Mouse (Mus musculus) layer of hippocampus, adult 9-10 months (tissue): ENCODE data around the gene Gng5.

Source experiments
- DNase-seq: peaks from one replicate; pipeline ENCODE4 v3.0.0; 2022; ENCODE audit warnings: low spot score

Gng5 gene

DNA sequence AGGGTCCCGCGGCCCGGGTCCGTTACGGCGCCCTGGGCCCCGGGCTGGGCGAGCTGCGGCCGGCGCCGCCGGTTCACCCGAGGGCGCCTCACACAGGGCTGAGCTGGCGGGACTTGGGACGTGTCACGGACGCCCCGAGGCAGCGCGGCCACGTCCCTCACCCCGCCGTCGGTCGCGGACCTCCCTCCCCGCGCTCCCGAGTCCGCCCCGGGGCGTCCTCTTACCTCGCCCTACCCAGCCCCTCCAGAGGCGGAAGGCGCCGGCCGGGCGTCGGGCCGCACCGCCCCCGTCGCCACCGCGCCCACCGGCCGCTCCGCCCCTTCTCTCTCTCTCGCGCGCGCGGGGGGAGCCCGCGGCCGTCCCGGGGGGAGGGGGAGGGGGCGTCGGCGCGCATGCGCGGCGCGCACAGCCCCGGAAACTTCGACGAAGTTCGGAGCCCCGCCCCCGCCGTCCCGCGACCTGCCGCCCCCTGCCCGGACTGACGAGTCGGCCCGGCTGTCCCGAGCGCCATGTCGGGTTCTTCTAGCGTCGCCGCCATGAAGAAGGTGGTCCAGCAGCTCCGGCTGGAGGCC, at the start of gene Gng5, which contains the start of gene Spata1:
TSS of gene Gng5 (plus strand) at position 377 of the 572 bp plus-strand sequence.
TSS of gene Spata1 (minus strand) at position 323 of the 572 bp plus-strand sequence.
- no peak for DNase-seq

DNA sequence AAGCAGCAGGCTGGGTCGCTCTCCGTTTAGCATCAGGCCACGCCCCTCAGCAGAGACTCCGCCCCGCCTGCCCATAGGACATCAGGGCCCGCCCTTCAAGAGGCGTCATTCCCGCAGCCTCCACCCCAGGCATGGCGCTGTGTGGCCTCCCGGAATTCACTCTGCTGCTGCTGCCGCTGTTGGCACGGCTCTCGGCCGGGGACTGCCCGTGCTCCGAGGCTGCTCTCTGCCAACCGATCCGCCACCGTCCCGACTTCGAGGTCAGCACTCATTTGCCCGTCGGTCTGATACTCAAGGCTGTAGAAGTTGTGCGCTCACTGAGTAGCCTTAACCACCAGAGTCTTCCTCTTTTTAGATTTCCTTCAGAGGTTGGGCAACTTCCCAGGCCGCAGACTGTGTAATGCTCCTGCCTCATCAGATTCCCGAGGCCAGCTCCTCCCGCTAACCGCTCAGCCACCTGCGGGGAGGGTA, 49.2 kb upstream of the Gng5 start:
- DNase-seq, result peak; percentile 89

DNA sequence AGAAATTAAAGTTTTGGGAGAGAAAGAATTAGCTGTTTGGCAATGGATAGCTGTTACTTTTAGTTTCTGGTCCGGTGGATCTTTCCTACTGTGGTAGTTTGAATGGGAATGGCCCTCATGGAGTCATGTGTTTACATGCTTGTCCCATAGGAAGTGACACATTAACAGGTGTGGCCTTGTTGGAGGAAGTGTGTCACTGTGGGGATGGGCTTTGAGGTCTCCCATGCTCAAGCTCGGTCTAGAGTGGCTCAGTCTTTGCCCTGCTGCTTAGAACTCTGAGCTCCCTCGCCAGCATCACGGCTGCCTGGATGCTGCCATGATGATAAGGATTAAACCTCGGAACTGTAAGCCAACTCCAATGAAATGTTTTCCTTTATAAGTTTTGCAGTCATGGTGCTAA, 48.2 kb upstream of the Gng5 start:
- no peak for DNase-seq

DNA sequence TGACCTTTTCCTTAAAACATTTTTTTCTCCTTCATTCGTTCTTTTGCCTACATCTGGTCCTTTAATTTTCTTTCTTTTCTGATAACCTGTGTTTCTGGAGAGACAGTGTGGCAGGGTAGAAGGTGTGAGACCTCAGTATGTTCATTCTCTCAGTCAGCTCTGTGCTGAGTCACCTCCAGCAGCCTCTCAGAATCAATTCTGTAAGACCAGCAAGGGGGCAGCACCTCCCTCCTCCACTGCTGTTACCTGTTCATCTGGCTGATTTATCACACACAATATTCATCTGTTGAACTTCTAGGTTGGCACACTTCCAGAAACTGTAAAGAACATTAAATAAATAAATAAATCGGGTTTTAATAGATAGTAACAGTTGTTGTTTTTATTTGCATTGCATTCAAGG, 36.7 kb upstream of the Gng5 start:
- DNase-seq, result no peak

DNA sequence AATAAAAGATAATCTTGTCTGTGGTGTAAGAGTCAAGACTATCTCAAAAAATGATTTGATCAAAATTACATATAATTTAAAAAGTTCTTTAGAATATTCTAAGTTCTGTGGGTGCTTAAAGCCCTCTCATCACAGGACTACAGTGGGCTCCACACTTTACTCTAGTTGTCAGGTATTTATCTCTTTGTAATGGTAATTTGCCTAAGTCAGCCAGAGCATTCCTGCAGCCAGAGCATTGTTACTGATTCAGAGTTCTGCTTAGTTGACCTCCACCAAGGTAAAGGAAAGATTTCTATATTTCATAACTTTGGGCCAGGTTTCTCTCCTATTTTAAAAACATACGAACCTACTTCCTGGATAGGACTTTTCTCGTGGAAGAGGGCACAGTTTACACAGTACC, 30.4 kb upstream of the Gng5 start:
- no peak for DNase-seq

DNA sequence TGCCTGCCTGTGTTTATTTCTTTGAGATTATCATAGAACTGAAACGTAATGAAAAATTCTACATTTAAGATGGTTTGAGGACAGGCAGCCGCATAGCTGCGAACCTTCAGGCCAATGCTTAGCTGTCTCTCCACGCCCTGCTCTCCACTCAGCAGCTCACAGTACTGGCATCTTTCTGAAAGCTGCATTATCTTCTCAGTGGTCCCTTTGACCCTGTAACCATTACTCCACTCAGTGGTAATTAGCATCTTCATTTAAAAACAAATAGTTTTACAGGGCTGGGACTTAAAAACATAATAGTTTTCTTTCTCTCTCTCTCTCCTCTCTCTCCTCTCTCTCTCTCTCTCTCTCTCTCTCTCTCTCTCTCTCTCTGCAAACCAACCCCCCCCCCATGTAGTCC, 26.9 kb upstream of the Gng5 start:
- no peak for DNase-seq

DNA sequence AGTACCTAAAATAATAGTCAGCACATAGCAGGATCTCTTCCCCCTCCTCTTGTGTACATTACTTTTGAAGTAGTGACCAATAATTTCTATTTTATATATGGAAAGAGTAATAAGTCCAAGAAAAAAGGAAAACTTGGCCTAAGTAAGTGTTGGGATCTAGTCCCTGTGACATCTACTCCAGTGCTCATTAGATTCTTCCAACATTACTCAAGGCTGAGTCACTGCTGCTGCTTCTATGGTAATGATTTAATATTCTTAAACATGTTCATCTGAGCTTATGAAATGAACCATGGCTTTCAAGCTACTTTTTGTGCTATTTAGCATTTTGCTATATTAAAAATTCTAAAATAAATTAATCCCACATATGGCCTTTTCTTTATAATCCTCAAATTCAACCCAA, 25.9 kb upstream of the Gng5 start:
- no peak for DNase-seq

DNA sequence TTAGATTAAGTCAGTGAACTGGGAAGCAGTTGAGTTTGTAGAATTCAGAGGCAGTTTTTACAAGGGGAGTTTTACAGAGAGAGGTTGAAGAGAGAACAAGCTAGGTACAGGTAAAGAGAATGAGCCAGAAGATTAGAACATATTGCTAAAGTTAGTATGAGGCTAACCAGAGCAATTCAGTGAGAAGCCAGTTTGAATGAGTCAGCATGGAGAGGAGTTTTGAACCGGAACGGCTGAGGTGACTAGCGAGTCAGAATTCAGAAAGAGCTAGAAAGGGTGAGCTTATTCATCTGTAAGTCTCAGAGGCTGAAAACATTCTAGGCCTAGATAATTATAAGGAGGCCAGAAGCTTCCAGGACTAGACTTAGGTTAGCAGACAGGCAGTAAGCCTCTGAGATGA, 25.2 kb upstream of the Gng5 start:
- DNase-seq, result no peak

DNA sequence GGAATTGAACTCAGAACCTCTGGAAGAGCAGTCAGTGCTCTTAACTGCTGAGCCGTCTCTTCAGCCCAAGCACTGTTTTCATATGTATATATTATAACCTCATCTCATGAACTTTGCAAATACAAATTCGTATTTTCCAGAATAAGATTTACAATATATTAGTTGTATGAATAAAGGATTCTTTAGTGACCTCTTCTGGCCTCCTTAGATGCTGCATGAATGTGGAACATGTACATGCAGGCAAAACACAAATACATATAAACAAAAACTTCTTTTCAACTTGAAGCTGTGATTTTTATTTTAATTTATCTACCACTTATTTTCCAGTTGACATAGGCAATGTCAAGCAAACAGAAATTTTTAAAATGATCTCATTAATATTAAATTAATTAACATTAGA, 17.6 kb upstream of the Gng5 start:
- no peak for DNase-seq

DNA sequence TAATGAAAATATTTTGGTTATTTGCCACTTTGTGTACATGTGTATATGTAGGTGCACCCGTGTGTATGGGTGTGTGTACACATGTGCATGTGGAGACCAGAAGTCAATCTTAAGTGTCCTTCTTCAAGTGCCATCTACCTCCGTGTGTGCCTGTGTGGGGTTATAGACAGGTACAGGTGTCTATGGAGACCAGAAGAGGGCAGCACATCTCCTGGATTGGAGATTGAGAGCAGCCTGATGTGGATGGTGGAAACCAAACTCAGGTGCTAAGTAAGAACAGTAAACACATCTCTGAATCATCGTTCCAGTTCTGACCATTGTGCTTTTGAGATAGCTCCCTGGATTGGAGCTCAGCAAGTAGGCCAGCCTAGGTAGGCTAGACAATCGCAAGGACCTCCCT, 13.1 kb upstream of the Gng5 start:
- DNase-seq, result no peak

DNA sequence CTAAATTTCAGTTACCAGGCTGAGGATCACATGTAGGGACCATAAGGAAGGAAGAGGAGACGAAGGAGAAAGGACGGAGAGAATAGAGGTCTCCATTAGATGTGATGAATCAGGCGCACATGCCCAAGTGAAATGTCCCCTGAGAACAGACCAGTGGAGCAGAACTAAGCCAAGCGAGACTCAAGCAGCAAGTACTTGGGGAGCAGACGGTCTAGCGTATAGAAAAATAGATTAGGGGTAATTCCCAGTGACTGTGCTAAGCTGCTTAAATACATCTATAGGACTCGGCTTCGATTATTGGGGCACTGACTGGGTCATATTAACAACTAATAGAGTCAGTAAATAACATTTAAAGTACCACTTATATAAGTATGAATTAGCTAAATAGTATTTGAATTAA, 4.7 kb upstream of the Gng5 start:
- DNase-seq, result no peak

DNA sequence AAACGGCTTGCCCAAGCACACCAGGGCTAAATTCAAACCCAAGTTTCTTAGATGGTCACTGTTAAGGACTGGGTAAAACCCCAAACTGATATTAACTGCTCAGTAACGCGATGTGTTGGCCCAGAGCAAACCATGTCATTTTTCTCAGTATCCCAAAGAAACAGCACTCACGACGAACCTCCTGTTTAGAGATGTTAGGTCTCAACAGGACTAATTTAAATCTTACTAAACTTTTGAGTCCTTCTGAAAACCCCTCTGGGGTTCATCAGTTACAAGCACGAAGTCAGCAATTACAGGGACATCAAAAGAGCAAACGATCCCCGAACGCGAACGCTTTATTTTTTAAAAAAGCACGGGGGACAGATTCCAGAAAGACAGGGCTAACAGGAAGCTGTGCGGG, 618 bp upstream of the Gng5 start:
- DNase-seq, result no peak

DNA sequence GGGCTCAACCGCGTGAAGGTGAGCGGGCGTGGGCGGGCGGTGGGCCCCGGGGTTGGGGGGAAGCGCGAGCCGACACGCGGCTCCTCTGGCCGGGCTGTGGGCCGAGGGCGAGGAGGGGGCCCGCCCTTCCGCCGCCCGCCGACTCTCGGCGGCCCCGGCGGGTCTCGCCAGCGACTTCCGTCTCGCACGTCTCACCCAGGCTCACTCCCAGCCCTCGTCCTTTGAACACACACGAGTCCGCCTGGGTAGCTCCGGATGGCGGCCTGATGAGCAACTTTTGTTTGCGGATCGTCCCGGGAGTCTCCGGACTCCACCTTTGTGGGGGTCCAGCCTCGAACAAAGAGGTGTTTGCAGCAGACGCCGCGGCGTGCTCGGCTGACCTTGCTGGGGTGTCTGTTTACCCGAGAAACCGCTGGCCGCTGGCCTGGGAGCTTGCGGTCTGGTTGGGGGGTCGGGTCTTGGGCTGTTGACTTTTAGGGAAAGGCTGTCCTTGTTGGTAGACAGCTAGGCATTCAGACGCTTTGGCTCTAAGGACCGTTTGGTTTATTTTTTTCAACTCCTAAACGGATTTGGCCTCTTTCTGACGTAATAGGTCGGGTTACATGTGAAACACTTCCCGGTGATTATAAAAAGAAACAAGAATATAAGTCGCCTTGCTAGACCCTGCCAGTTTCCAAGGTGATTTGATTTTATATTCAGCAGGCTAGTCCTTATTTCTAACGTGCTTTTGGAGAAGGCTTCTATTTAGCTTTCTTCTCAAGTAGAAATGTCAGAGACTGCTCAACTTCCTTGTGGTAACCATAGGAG, 599 bp downstream of the Gng5 start:
- no peak for DNase-seq

DNA sequence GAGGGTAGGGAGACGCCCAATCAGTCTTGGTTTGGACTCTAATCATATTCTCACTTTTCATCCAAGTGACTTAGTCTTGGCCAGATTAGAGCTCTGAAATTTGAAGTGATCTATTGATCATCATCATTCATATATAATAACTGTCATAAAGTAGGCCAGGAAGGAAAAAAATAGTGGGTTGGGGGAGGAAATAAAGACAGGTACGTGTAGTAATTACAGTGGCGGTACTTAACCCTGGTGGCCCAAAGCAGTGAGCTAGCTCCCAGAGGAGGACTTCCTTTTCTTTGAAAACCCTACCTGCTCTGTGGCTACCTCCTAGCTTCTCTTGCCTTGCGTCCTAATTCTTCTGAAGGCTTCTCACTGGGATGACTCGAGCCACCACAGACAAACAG, 1.2 kb downstream of the Gng5 start:
- no peak for DNase-seq

DNA sequence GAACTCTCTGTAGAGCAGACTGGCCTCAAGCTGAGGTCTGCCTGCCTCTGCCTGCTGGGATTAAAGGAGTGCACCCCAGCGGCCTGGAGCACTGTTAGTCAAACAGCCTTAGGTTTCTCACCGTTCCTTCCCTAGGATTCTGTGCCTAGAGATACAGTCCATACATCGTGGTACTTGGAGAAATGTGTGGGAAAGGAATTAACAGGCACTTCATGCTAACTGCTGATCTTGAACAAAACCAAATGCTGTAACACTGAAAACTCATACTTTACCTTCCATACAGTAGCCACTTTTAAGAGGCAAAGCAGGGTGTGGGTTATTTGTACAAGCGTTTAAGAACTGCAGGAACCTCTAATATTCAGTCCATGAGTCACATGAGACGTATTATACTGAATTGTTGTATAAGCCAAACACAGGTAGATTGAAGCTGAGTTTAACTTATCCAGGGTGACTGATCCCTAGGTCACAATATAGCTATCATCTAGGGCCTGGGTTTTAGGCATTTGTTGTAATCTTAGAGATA, 2.1 kb downstream of the Gng5 start:
- DNase-seq, result no peak

DNA sequence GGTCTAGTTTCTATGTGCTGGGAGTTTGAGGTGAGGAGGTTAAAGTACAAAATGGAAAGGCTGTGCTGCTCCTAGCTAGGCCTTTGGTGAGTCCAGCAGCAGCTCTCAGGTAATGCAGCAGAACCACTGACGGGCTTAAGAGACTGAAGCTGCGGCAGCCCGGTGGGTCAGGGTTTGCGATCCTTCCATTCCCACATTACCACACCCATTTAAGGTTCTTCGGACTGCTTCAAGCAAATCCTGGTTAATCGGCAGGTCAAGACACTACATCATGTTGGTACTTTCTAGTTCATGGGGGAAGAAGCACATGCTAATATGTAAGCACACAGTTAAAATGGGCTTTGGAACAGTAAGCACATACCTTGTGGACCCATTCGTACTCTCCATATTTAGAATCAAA, 7.1 kb downstream of the Gng5 start:
- DNase-seq, result no peak

DNA sequence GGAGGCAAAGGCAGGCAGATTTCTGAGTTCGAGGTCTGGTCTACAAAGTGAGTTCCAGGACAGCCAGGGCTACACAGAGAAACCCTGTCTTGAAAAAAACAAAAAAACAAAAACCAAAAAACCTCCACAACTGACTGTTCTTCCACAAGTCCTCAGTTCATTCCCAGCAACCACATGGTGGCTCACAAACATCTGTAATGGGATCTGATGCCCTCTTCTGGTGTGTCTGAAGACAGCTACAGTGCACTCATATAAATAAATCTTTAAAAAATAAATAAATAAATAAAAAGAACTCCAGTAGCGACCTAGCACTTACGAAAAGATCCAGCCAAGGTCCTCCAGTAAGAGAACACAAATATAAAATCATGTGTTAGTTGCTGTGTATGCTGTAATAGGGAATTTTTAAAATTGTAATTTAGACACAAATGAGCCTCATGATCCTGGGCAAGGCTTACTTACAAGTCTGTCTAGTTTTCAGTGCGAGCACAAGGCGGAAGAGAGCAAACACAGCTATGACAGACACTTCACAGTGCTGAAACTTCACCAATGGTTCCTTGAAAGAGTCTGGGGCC, 20.7 kb downstream of the Gng5 start:
- no peak for DNase-seq

DNA sequence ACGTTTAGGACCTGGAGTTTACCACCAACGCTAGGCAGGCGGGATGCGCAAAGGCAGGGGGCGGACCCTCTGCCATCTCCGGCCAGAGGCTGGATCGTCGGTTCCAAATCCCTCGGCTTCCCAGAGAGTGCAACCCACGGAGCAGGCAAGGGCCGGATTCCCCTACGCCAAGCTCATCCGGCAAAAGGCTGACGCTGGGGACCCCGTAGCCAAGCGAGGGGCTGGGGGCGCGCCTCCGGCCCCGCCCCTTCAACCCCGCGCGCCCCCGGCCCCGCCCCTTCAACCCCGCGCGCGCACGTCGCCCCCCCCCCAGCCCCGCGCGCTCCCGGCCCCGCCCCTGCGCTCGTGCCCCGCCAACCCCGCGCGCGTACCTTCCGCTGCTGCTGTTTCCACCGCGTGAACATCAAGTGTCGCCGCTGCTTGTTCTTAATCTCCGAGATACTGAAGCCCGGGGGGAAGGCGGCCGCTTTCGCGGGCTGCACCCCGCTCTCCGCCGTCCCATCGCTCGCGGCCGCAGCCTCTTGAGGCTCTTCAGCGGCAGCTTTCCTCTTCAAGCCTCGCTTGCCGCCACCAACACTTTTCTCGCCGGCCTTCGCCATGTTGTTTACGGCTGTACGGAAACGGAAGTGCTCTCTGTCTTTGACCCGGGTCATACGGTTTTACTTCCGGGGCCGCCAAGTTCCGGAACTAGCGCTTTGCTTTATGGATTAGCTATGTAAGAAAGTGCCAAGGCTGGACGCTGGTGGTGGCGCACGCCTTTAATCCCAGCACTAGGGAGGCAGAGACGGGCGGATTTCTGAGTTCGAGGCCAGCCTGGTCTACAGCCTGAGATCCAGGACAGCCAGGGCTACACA, 21.4 kb downstream of the Gng5 start, which contains the start of gene Rpf1:
TSS of gene Rpf1 (minus strand) at position 632 of the 854 bp plus-strand sequence.
- peak; percentile 90 for DNase-seq

DNA sequence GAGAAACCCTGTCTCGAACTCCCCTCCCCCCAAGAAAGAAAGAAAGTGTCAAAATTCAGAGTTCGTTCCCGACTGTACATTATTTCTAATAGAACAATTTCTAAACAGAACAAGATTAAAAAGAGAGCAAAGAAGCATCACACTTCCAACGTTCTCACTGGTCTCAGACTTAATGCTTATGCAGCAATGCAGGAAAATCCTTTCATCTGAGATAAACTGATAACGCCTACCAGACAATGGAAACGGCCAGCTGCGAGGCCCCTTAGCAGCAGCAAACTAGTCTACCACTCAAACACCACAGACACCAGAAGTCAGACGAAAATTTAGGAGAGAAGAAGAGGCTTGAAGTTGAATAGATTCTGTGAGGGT, 22.0 kb downstream of the Gng5 start:
- no peak for DNase-seq

DNA sequence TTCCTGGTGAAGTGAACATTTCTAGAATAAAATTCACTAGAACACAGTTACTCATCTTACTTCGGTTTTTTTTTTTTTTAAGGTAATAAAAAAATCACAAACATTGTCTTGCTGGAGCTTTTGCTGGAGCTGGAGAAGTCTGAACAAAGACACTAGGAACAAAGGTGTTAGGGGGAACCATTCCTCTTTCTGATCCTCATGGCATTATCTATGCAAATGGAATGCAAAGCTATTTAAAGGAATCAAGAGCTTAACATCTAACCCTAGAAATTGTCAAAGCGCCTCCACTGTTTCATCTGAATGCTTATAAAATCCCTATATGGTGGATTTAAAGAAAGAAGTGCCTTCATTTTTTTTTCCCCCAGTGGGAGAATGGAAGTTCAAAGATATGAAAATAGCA, 28.7 kb downstream of the Gng5 start:
- no peak for DNase-seq

DNA sequence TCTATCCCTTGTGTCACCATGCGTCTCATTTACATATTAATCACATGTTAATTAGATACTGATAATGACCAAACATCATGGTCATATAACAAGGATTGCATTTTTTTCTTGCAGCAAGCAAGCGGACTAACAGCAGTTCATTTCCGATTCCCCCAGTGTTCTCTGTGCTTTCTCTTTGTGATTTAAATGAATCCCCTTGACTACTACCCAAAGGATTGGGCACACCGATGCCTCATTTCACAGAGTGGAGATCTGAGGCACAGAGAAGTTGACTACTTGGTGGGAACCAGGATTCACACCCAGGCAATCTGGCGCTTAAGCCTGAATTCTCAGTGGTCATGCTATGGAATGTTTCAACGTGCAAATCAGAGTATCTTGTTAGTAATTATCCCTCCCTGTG, 35.4 kb downstream of the Gng5 start:
- DNase-seq, result no peak
